Mouse (Mus musculus): ENCODE measurements around the gene Zbtb20.

DNA sequence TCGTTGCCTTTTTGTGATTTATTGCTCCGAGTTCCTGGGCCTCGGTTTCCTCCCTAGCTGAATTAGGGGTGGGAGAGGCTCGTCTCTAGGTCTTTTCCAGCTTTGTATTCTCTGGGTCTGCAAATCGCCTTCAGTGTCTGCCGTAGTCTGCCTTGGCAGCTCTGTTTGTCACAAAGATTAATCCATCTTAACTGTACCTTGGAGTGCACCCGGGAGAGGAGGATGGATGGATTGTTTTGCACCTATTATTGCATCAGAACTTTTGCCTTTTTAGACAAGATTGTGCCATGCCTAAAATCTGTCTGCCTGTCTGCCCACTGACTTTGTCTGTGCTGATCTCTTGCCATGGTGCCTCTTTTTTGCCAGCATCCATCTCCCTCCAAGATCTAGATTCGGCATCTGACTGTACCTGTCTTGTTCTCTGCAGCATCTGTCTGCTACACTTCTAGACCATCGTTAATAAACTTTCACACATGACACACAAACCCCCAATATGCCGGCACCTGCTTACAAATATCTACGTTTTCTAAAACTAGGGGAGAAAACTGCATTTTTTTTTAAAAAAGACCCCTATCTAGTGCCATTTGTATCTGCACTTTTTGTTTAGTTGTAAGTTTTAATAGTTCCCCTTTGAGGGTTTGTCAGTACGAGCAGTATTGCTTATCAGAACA is 626.8 kb downstream of the Zbtb20 start:
- TF ChIP-seq CTCF (IDR thresholded peaks at IDR 0.05; ENCODE audit: extremely low read depth, insufficient read length, insufficient replicate concordance, low read depth, low read length), result no peak
- no peak for TF ChIP-seq POLR2A (IDR thresholded peaks at IDR 0.05; ENCODE audit: low read depth, low read length)

All from small intestine, adult 2 months (tissue).